ENCODE assay signal across 9 mouse cellular contexts in the genomic region with DNA sequence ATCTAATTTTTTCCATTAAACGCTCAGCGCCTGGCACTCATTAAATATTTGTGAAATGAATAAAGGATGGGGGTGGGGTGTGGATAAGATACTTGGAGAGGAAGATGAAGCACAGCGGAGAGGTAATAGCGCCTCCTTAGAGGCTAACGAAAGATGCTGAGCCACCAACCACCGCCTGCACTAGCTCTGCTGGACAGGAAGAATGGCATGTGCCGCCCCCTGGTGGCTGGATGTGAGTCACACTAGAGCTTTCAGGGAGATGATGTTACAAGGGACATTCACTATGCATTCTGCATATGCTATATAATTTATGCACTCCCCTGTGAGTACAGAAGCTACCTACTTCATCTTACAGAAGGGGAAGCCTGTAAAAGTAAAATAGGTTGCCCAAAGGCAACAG. TPM values are rescaled to one million over a fixed set of nuclear protein-coding genes. Genes with fewer than 3 reads are reported as not detected.
DNase-seq lines count a peak whose midpoint lies in the region; ATAC-seq and TF ChIP-seq lines count a peak whose summit lies in the region.
"Had no signal": no experiment of that assay in that cellular context is flagged by ENCODE, and none has a peak within 500 bp of the region (broad histone marks: within the 10 kb centered on the region; RNA-seq: fewer than 3 reads in every experiment).

No protein-coding gene starts in this region.

- no peak overlapping the region for H3K4me3 ChIP-seq in lung, postnatal 0 days (ENCODE audit: low read depth, low read length)
- H3K4me3 ChIP-seq: limb, embryonic 13.5 days had no signal

- H3K27me3 ChIP-seq in lung, postnatal 0 days (replicated peaks; ENCODE audit: insufficient read depth, low read length), result no peaks in the 10 kb centered on the region
- H3K27me3 ChIP-seq: limb, embryonic 13.5 days had no signal

- no peak overlapping the region for H3K27ac ChIP-seq in lung, postnatal 0 days (ENCODE audit: low read length)
- H3K27ac ChIP-seq: limb, embryonic 13.5 days had no signal

- H3K9me3 ChIP-seq in lung, postnatal 0 days (ENCODE audit: low read length), result no peaks in the 10 kb centered on the region
- H3K9me3 ChIP-seq: limb, embryonic 13.5 days had no signal

- ATAC-seq in lung, postnatal 0 days, result peak; percentile 27

- H3K4me2 ChIP-seq in lung, postnatal 0 days (replicated peaks; ENCODE audit: low read depth, low read length), result no peak overlapping the region
- H3K4me2 ChIP-seq: limb, embryonic 13.5 days had no signal

- TF ChIP-seq CTCF in lung, postnatal 0 days (IDR thresholded peaks at IDR 0.05), result peak; percentile 97

- H3K4me1 ChIP-seq in lung, postnatal 0 days (ENCODE audit: insufficient read depth, low read depth, low read length), result no peaks in the 10 kb centered on the region

- TF ChIP-seq EP300 in lung, postnatal 0 days (IDR thresholded peaks at IDR 0.05), result no peak; the same call in 1 of the 2 replicates

- WGBS in lung, postnatal 0 days, result 5% methylated on average over 7 of the region's 7 CpGs

- no peak overlapping the region for H3K9ac ChIP-seq in lung, postnatal 0 days (replicated peaks; ENCODE audit: low read depth)
- H3K9ac ChIP-seq: limb, embryonic 13.5 days had no signal

- no peaks in the 10 kb centered on the region for H3K36me3 ChIP-seq in lung, postnatal 0 days (ENCODE audit: insufficient read depth, low read length)
- H3K36me3 ChIP-seq: limb, embryonic 13.5 days had no signal

- DNase-seq in CD4-positive helper T cell, adult 2 months (ENCODE audit: low read depth, low spot score), result peak; percentile 86
- DNase-seq in Muller cell, postnatal 12 days (ENCODE audit: inconsistent ontology term), result peak; percentile 81
- peak; percentile 94 for DNase-seq in cerebellum, adult 8-10 months
- peak; percentile 75 for DNase-seq in gastrocnemius, postnatal 25 days
- peak; percentile 96 for DNase-seq in kidney, postnatal 4 days
- DNase-seq in lung, postnatal 0 days (ENCODE audit: low spot score), result peak; percentile 89
- DNase-seq in right cerebral cortex, postnatal 14 days, result peak; percentile 94
- DNase-seq in urinary bladder, postnatal 36 days (ENCODE audit: low spot score in 2 of 2), result peak; percentile 87 to 91

RNA-seq across cellular contexts. Expression of gene Camk2g, which starts 4.9 kb away (rescaled TPM):
- total RNA-seq in gastrocnemius, postnatal 25 days (2021), result 100 to 1,000 TPM; 149 to 190 TPM
- 36.6 and 40.2 TPM in 2 replicates for polyA plus RNA-seq in lung, postnatal 0 days (2015; fragmentation: Nextera tagmentation; extraction: Ambion mirVana)

RNA-seq across cellular contexts. Expression of gene Plau, which starts 37.7 kb away (rescaled TPM):
- 10 to 100 TPM; 19.1 to 19.6 TPM for total RNA-seq in gastrocnemius, postnatal 25 days (2021)
- polyA plus RNA-seq in lung, postnatal 0 days (2015; fragmentation: Nextera tagmentation; extraction: Ambion mirVana), result 1.0 and 1.7 TPM in 2 replicates
